Mouse (Mus musculus): ENCODE data around the gene Defa2. TPM values are rescaled to one million over a fixed set of nuclear protein-coding genes. Genes with fewer than 3 reads are reported as not detected.
"Not testable (repeated sequence)": the region's sequence is repeated elsewhere in the genome, so short reads cannot be mapped to it uniquely, and the experiment has no call there.

Gene Defa2
- polyA plus RNA-seq (2014; fragmentation: Nextera tagmentation; extraction: Ambion mirVana) = not detected in 2 replicates

DNA sequence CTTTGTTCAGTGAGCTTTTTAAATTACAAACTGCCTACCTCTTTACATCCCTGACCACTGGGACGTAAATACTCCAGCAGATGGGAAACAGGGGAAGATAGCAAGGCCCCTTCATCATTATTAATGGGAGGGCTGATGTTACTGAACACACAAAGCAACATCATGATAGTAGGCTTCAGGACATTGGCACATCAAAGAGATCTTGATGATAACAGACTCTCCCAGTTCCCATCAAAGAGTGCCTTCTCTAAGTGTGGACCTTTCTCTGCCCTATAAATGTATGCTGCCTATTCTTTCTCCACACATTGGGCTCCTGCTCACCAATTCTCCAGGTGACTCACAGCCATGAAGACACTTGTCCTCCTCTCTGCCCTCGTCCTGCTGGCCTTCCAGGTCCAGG lies at the start of gene Defa2:
Defa2 (plus strand) TSS at position 301 of the 400 bp plus-strand sequence.
- H3K27me3 ChIP-seq (ENCODE audit: control insufficient read depth, insufficient read depth, low read length); H3K4me1 ChIP-seq (ENCODE audit: control insufficient read depth, insufficient read depth, low read length); ATAC-seq (replicated peaks; ENCODE audit: insufficient number of reproducible peaks, low FRiP score, low TSS enrichment, low read depth); H3K9me3 ChIP-seq (replicated peaks; ENCODE audit: control insufficient read depth, low read length); H3K9ac ChIP-seq (replicated peaks; ENCODE audit: low read length); H3K4me3 ChIP-seq (ENCODE audit: low read depth, low read length); H3K27ac ChIP-seq (replicated peaks; ENCODE audit: low read depth, low read length); H3K4me2 ChIP-seq (ENCODE audit: low read depth, low read length); DNase-seq (ENCODE audit: low spot score); H3K36me3 ChIP-seq (replicated peaks; ENCODE audit: control insufficient read depth, insufficient read depth, low read depth, low read length): not testable (repeated sequence)
- no CpG with 5 or more reads among the region's 2 CpGs for whole genome bisulfite sequencing

DNA sequence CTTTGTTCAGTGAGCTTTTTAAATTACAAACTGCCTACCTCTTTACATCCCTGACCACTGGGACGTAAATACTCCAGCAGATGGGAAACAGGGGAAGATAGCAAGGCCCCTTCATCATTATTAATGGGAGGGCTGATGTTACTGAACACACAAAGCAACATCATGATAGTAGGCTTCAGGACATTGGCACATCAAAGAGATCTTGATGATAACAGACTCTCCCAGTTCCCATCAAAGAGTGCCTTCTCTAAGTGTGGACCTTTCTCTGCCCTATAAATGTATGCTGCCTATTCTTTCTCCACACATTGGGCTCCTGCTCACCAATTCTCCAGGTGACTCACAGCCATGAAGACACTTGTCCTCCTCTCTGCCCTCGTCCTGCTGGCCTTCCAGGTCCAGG lies 13.2 kb downstream of the Defa2 start, which contains the start of gene Defa33:
Defa33 (plus strand) TSS at position 301 of the 400 bp plus-strand sequence.
- no CpG with 5 or more reads among the region's 2 CpGs for whole genome bisulfite sequencing
- not testable (repeated sequence) for H3K36me3 ChIP-seq (replicated peaks; ENCODE audit: control insufficient read depth, insufficient read depth, low read depth, low read length); H3K4me1 ChIP-seq (ENCODE audit: control insufficient read depth, insufficient read depth, low read length); DNase-seq (ENCODE audit: low spot score); ATAC-seq (replicated peaks; ENCODE audit: insufficient number of reproducible peaks, low FRiP score, low TSS enrichment, low read depth); H3K9me3 ChIP-seq (replicated peaks; ENCODE audit: control insufficient read depth, low read length); H3K4me2 ChIP-seq (ENCODE audit: low read depth, low read length); H3K9ac ChIP-seq (replicated peaks; ENCODE audit: low read length); H3K27ac ChIP-seq (replicated peaks; ENCODE audit: low read depth, low read length); H3K27me3 ChIP-seq (ENCODE audit: control insufficient read depth, insufficient read depth, low read length); H3K4me3 ChIP-seq (ENCODE audit: low read depth, low read length)

DNA sequence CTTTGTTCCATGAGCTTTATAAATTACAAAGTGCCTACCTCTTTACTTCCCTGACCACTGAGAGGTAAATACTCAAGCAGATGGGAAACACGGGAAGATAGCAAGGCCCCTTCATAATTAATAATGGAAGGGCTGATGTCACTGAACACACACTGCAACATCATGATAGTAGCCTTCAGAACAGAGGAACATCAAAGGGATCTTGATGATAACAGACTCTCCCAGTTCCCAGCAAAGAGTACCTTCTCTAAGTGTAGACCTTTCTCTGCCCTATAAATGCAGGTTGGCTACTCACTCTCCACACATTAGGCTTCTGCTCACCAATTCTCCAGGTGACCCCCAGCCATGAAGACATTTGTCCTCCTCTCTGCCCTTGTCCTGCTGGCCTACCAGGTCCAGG lies 48.8 kb downstream of the Defa2 start, which contains the start of gene Defa36:
Defa36 (plus strand) TSS at position 301 of the 400 bp plus-strand sequence.
- H3K27ac ChIP-seq (replicated peaks; ENCODE audit: low read depth, low read length); ATAC-seq (replicated peaks; ENCODE audit: insufficient number of reproducible peaks, low FRiP score, low TSS enrichment, low read depth); H3K36me3 ChIP-seq (replicated peaks; ENCODE audit: control insufficient read depth, insufficient read depth, low read depth, low read length); H3K4me3 ChIP-seq (ENCODE audit: low read depth, low read length); H3K27me3 ChIP-seq (ENCODE audit: control insufficient read depth, insufficient read depth, low read length); H3K4me2 ChIP-seq (ENCODE audit: low read depth, low read length); DNase-seq (ENCODE audit: low spot score); H3K9ac ChIP-seq (replicated peaks; ENCODE audit: low read length); H3K9me3 ChIP-seq (replicated peaks; ENCODE audit: control insufficient read depth, low read length); H3K4me1 ChIP-seq (ENCODE audit: control insufficient read depth, insufficient read depth, low read length): not testable (repeated sequence)
- WGBS = no CpG with 5 or more reads among the region's 1 CpGs

Other genes with a start within 250 kb of the Defa2 start
- not detected in 2 replicates for gene Defa30, start 243.9 kb upstream of the Defa2 start, polyA plus RNA-seq (2014; fragmentation: Nextera tagmentation; extraction: Ambion mirVana)
- not detected in 2 replicates for gene Defa22, start 216.2 kb upstream of the Defa2 start, polyA plus RNA-seq (2014; fragmentation: Nextera tagmentation; extraction: Ambion mirVana)
- gene Defa31, start 186.9 kb upstream of the Defa2 start, polyA plus RNA-seq (2014; fragmentation: Nextera tagmentation; extraction: Ambion mirVana) = not detected in 2 replicates
- gene Gm15293, start 177.0 kb upstream of the Defa2 start, polyA plus RNA-seq (2014; fragmentation: Nextera tagmentation; extraction: Ambion mirVana) = not detected in 2 replicates
- not detected in 2 replicates for gene Gm15292, start 128.8 kb upstream of the Defa2 start, polyA plus RNA-seq (2014; fragmentation: Nextera tagmentation; extraction: Ambion mirVana)
- gene Defa27, start 63.0 kb upstream of the Defa2 start, polyA plus RNA-seq (2014; fragmentation: Nextera tagmentation; extraction: Ambion mirVana) = not detected in 2 replicates
- not detected in 2 replicates for gene Defa29, start 51.5 kb upstream of the Defa2 start, polyA plus RNA-seq (2014; fragmentation: Nextera tagmentation; extraction: Ambion mirVana)
- gene Defa33, start 13.3 kb downstream of the Defa2 start, polyA plus RNA-seq (2014; fragmentation: Nextera tagmentation; extraction: Ambion mirVana) = not detected in 2 replicates
- gene Defa36, start 48.9 kb downstream of the Defa2 start, polyA plus RNA-seq (2014; fragmentation: Nextera tagmentation; extraction: Ambion mirVana) = not detected in 2 replicates
- not detected in 2 replicates for gene Gm7849, start 78.0 kb downstream of the Defa2 start, polyA plus RNA-seq (2014; fragmentation: Nextera tagmentation; extraction: Ambion mirVana)
- gene Defa20, start 130.7 kb downstream of the Defa2 start, polyA plus RNA-seq (2014; fragmentation: Nextera tagmentation; extraction: Ambion mirVana) = not detected in 2 replicates
- not detected in 2 replicates for gene Defa32, start 150.5 kb downstream of the Defa2 start, polyA plus RNA-seq (2014; fragmentation: Nextera tagmentation; extraction: Ambion mirVana)
- gene Defa37, start 186.9 kb downstream of the Defa2 start, polyA plus RNA-seq (2014; fragmentation: Nextera tagmentation; extraction: Ambion mirVana) = not detected in 2 replicates
- not detected in 2 replicates for gene Defa28, start 204.5 kb downstream of the Defa2 start, polyA plus RNA-seq (2014; fragmentation: Nextera tagmentation; extraction: Ambion mirVana)
- not detected in 2 replicates for gene Gm7861, start 216.0 kb downstream of the Defa2 start, polyA plus RNA-seq (2014; fragmentation: Nextera tagmentation; extraction: Ambion mirVana)
- gene Defa26, start 239.7 kb downstream of the Defa2 start, polyA plus RNA-seq (2014; fragmentation: Nextera tagmentation; extraction: Ambion mirVana) = not detected in 2 replicates

All from embryonic facial prominence, embryonic 11.5 days (tissue).